Mouse (Mus musculus) erythroblast, embryonic 14.5 days (primary cell): Measurements from ENCODE around the gene Usp34.

Experiments
- GATA1 ChIP-seq: IDR thresholded peaks from 2 replicates; pipeline ENCODE4 v1.6.1; 2012; ENCODE audit warnings: low read length, inconsistent platforms, mixed read lengths
- TAL1 ChIP-seq: IDR thresholded peaks from 3 replicates; pipeline ENCODE4 v1.6.1; 2012; ENCODE audit warnings: low read length, inconsistent platforms, mixed read lengths

GRCm38 (mm10) chr11:23297379-23297778 is 9.3 kb upstream of the Usp34 start:
- TF ChIP-seq TAL1 (no peak), GATA1 (no peak)
